Mouse (Mus musculus): Measurements from ENCODE around the gene Gm28230. TPM values are rescaled to one million over a fixed set of nuclear protein-coding genes. Genes with fewer than 3 reads are reported as not detected.
A peak's percentile ranks its signal among the peaks of the same experiment; 100 is the strongest.

Gm28230 gene
- polyA plus RNA-seq, 1 experiment from 2014 or later: not detected

- WGBS: 2% methylated on average over 17 of the region's 17 CpGs
- Histone ChIP-seq H3K27ac (ENCODE audit: poor library complexity, severe bottlenecking) (no peak overlapping the region), H3K4me2 (no peak overlapping the region), H3K27me3 (replicated peaks) (peaks cover 92% of the 10 kb centered on the region), H3K36me3 (no peaks in the 10 kb centered on the region), H3K4me3 (no peak overlapping the region), H3K4me1 (replicated peaks) (peaks cover 14% of the 10 kb centered on the region; the same call in 1 of the 2 replicates), H3K9me3 (replicated peaks) (no peaks in the 10 kb centered on the region), H3K9ac (no peak overlapping the region)
- ATAC-seq (ENCODE audit: insufficient number of reproducible peaks, low FRiP score): no peak
These were observed 27.5 kb upstream of the Gm28230 start for GRCm38 (mm10) chr2:74699053-74699430.

- 2% methylated on average over 23 of the region's 23 CpGs for whole genome bisulfite sequencing
- no peak overlapping the region for H3K4me2 ChIP-seq
- no peak for ATAC-seq (ENCODE audit: insufficient number of reproducible peaks, low FRiP score)
- H3K27ac ChIP-seq (ENCODE audit: poor library complexity, severe bottlenecking): no peak overlapping the region
- H3K27me3 ChIP-seq (replicated peaks): peaks cover 92% of the 10 kb centered on the region
- H3K4me1 ChIP-seq (replicated peaks): peaks cover 18% of the 10 kb centered on the region
- H3K9ac ChIP-seq: no peak overlapping the region
- H3K9me3 ChIP-seq (replicated peaks): no peaks in the 10 kb centered on the region
- no peak overlapping the region for H3K4me3 ChIP-seq
- no peaks in the 10 kb centered on the region for H3K36me3 ChIP-seq
These were observed 26.6 kb upstream of the Gm28230 start for GRCm38 (mm10) chr2:74699664-74700545.

GRCm38 (mm10) chr2:74700546-74701112 is 25.9 kb upstream of the Gm28230 start:
- Histone ChIP-seq H3K36me3 (no peaks in the 10 kb centered on the region), H3K4me1 (replicated peaks) (peaks cover 25% of the 10 kb centered on the region), H3K4me3 (no peak overlapping the region), H3K27ac (ENCODE audit: poor library complexity, severe bottlenecking) (no peak overlapping the region), H3K27me3 (replicated peaks) (peaks cover 92% of the 10 kb centered on the region), H3K4me2 (no peak overlapping the region), H3K9ac (no peak overlapping the region), H3K9me3 (replicated peaks) (no peaks in the 10 kb centered on the region)
- ATAC-seq (ENCODE audit: insufficient number of reproducible peaks, low FRiP score): no peak
- 5% methylated on average over 22 of the region's 22 CpGs for WGBS

GRCm38 (mm10) chr2:74701949-74702819 is 24.3 kb upstream of the Gm28230 start:
- no peak overlapping the region for H3K4me2 ChIP-seq
- no peaks in the 10 kb centered on the region for H3K36me3 ChIP-seq
- no peak overlapping the region for H3K4me3 ChIP-seq
- no peak for ATAC-seq (ENCODE audit: insufficient number of reproducible peaks, low FRiP score)
- H3K9me3 ChIP-seq (replicated peaks): no peaks in the 10 kb centered on the region
- H3K27me3 ChIP-seq (replicated peaks): peaks cover 89% of the 10 kb centered on the region
- peaks cover 27% of the 10 kb centered on the region for H3K4me1 ChIP-seq (replicated peaks)
- no peak overlapping the region for H3K9ac ChIP-seq
- 14% methylated on average over 17 of the region's 17 CpGs for WGBS
- H3K27ac ChIP-seq (ENCODE audit: poor library complexity, severe bottlenecking): no peak overlapping the region

- Histone ChIP-seq H3K4me3 (no peak overlapping the region), H3K27ac (ENCODE audit: poor library complexity, severe bottlenecking) (no peak overlapping the region), H3K9ac (no peak overlapping the region), H3K36me3 (no peaks in the 10 kb centered on the region), H3K27me3 (replicated peaks) (peaks cover 89% of the 10 kb centered on the region), H3K4me2 (no peak overlapping the region), H3K4me1 (replicated peaks) (peaks cover 21% of the 10 kb centered on the region), H3K9me3 (replicated peaks) (no peaks in the 10 kb centered on the region)
- ATAC-seq (ENCODE audit: insufficient number of reproducible peaks, low FRiP score): no peak
- WGBS: 17% methylated on average over 6 of the region's 6 CpGs
These were observed 23.7 kb upstream of the Gm28230 start for GRCm38 (mm10) chr2:74702820-74703219.

GRCm38 (mm10) chr2:74703317-74703716 is 23.2 kb upstream of the Gm28230 start:
- H3K36me3 ChIP-seq: no peaks in the 10 kb centered on the region
- H3K27me3 ChIP-seq (replicated peaks): peaks cover 89% of the 10 kb centered on the region
- H3K9me3 ChIP-seq (replicated peaks): no peaks in the 10 kb centered on the region
- ATAC-seq (ENCODE audit: insufficient number of reproducible peaks, low FRiP score): no peak
- 5% methylated on average over 10 of the region's 10 CpGs for WGBS
- H3K4me1 ChIP-seq (replicated peaks): peaks cover 16% of the 10 kb centered on the region
- H3K9ac ChIP-seq: no peak overlapping the region
- no peak overlapping the region for H3K4me2 ChIP-seq
- no peak overlapping the region for H3K4me3 ChIP-seq
- H3K27ac ChIP-seq (ENCODE audit: poor library complexity, severe bottlenecking): no peak overlapping the region

- no peaks in the 10 kb centered on the region for H3K36me3 ChIP-seq
- no peak overlapping the region for H3K27ac ChIP-seq (ENCODE audit: poor library complexity, severe bottlenecking)
- WGBS: 2% methylated on average over 26 of the region's 26 CpGs
- peaks cover 13% of the 10 kb centered on the region for H3K4me1 ChIP-seq (replicated peaks)
- H3K27me3 ChIP-seq (replicated peaks): peaks cover 89% of the 10 kb centered on the region
- no peak overlapping the region for H3K9ac ChIP-seq
- H3K4me3 ChIP-seq: no peak overlapping the region
- H3K9me3 ChIP-seq (replicated peaks): no peaks in the 10 kb centered on the region
- no peak overlapping the region for H3K4me2 ChIP-seq
- ATAC-seq (ENCODE audit: insufficient number of reproducible peaks, low FRiP score): no peak
These were observed 22.7 kb upstream of the Gm28230 start for GRCm38 (mm10) chr2:74703720-74704392.

- Histone ChIP-seq H3K36me3 (no peaks in the 10 kb centered on the region), H3K9ac (peak within 1 kb of the TSS; percentile 62; the same call in 1 of the 2 replicates), H3K9me3 (replicated peaks) (no peaks in the 10 kb centered on the region), H3K4me2 (peak within 1 kb of the TSS; percentile 88), H3K27me3 (replicated peaks) (peaks cover 89% of the 10 kb centered on the region), H3K4me1 (replicated peaks) (peaks cover 13% of the 10 kb centered on the region), H3K27ac (ENCODE audit: poor library complexity, severe bottlenecking) (no peak within 1 kb of the TSS), H3K4me3 (peak within 1 kb of the TSS; percentile 54)
- ATAC-seq (ENCODE audit: insufficient number of reproducible peaks, low FRiP score): peak; percentile 55; the same call in 1 of the 2 replicates
- 1% methylated on average over 36 of the region's 52 CpGs for WGBS
These were observed 22.0 kb upstream of the Gm28230 start, which contains the start of gene Hoxd8 for GRCm38 (mm10) chr2:74704393-74704998. Gene Hoxd8, plus strand, starts transcription at chr2:74704615.

- WGBS: under 1% methylated on average over 43 of the region's 66 CpGs
- H3K9me3 ChIP-seq (replicated peaks): no peaks in the 10 kb centered on the region
- H3K9ac ChIP-seq: peak overlapping the region; percentile 62; the same call in 1 of the 2 replicates
- peak overlapping the region; percentile 88 for H3K4me2 ChIP-seq
- ATAC-seq (ENCODE audit: insufficient number of reproducible peaks, low FRiP score): peak; percentile 45; the same call in 1 of the 2 replicates
- peaks cover 89% of the 10 kb centered on the region for H3K27me3 ChIP-seq (replicated peaks)
- no peaks in the 10 kb centered on the region for H3K36me3 ChIP-seq
- peak overlapping the region; percentile 54 for H3K4me3 ChIP-seq
- H3K4me1 ChIP-seq (replicated peaks): peaks cover 13% of the 10 kb centered on the region
- no peak overlapping the region for H3K27ac ChIP-seq (ENCODE audit: poor library complexity, severe bottlenecking)
These were observed 21.5 kb upstream of the Gm28230 start for GRCm38 (mm10) chr2:74704999-74705466.

GRCm38 (mm10) chr2:74705467-74706089 is 20.9 kb upstream of the Gm28230 start:
- Histone ChIP-seq H3K27me3 (replicated peaks) (peaks cover 89% of the 10 kb centered on the region), H3K36me3 (no peaks in the 10 kb centered on the region), H3K9me3 (replicated peaks) (no peaks in the 10 kb centered on the region), H3K27ac (ENCODE audit: poor library complexity, severe bottlenecking) (no peak overlapping the region), H3K4me2 (peak overlapping the region; percentile 88), H3K9ac (peak overlapping the region; percentile 62; the same call in 1 of the 2 replicates), H3K4me3 (peak overlapping the region; percentile 54), H3K4me1 (replicated peaks) (peaks cover 13% of the 10 kb centered on the region)
- ATAC-seq (ENCODE audit: insufficient number of reproducible peaks, low FRiP score): no peak
- WGBS: under 1% methylated on average over 60 of the region's 85 CpGs
